Mouse (Mus musculus): ENCODE data around the gene B3gat2. TPM values are rescaled to one million over a fixed set of nuclear protein-coding genes. Genes with fewer than 3 reads are reported as not detected.

Gene B3gat2
- polyA plus RNA-seq, 1 experiment = not detected

DNA sequence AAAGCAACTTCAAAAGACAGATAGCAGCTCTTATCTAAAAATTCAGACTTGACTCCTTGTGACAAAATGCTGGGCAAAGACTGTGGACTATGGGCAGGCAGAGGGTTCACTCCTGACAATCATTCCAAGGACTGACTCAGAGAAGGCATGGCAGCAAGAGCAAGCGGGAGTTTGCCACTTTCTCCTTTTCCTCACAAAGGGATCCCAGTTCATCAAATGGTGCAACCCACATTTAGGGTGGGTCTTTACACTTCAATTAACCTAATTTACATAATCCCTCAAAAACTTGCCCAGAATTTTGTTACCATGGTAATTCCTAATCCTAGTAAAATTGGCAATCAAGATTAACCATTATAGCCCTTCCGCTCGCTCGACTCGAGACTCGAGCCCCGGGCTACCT is 123.4 kb downstream of the B3gat2 start:
- Histone ChIP-seq H3K4me1 (ENCODE audit: control insufficient read depth, insufficient read depth, low read length) (no peaks in the 10 kb centered on the region), H3K4me3 (ENCODE audit: low read depth, low read length) (no peak overlapping the region), H3K36me3 (ENCODE audit: control insufficient read depth, insufficient read depth, low read length, poor library complexity, severe bottlenecking) (no peaks in the 10 kb centered on the region), H3K9me3 (replicated peaks; ENCODE audit: control insufficient read depth, insufficient read depth, low read length, poor library complexity, severe bottlenecking) (no peaks in the 10 kb centered on the region), H3K27ac (ENCODE audit: insufficient read depth, low read length) (no peak overlapping the region), H3K9ac (ENCODE audit: low read depth, poor library complexity, severe bottlenecking) (no peak overlapping the region), H3K27me3 (ENCODE audit: control insufficient read depth, insufficient read depth, low read length, poor library complexity, severe bottlenecking) (no peaks in the 10 kb centered on the region)
- TF ChIP-seq CTCF (IDR thresholded peaks at IDR 0.05; ENCODE audit: low read depth, low read length) = no peak
- TF ChIP-seq EP300 (IDR thresholded peaks at IDR 0.05; ENCODE audit: insufficient read depth, low read depth, low read length) = no peak
- no peak for TF ChIP-seq POLR2A (IDR thresholded peaks at IDR 0.05; ENCODE audit: insufficient read depth, low read length)

DNA sequence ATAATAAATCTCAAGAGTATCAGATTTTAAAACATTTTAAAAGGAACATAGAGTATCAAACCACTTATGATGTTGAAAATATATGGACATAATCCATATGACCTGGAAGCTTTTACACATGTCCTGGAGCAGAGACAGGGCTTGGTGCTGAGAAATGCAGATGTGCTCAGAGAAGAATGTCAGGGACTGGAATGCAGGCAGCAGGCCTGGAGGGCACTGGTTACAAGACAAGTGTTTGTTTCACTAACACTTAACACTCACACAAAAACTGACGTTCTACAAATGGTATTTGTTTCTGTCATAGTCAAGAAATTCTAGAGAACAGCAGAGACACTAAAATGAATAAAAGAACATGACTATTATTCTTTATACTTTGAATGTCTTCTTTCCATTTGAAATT is 130.5 kb downstream of the B3gat2 start:
- H3K9me3 ChIP-seq (replicated peaks; ENCODE audit: control insufficient read depth, insufficient read depth, low read length, poor library complexity, severe bottlenecking) = no peaks in the 10 kb centered on the region
- no peak overlapping the region for H3K4me3 ChIP-seq (ENCODE audit: low read depth, low read length)
- H3K27me3 ChIP-seq (ENCODE audit: control insufficient read depth, insufficient read depth, low read length, poor library complexity, severe bottlenecking) = no peaks in the 10 kb centered on the region
- H3K27ac ChIP-seq (ENCODE audit: insufficient read depth, low read length) = no peak overlapping the region
- no peak overlapping the region for H3K9ac ChIP-seq (ENCODE audit: low read depth, poor library complexity, severe bottlenecking)
- no peaks in the 10 kb centered on the region for H3K4me1 ChIP-seq (ENCODE audit: control insufficient read depth, insufficient read depth, low read length)
- TF ChIP-seq EP300 (IDR thresholded peaks at IDR 0.05; ENCODE audit: insufficient read depth, low read depth, low read length) (no peak), CTCF (IDR thresholded peaks at IDR 0.05; ENCODE audit: low read depth, low read length) (no peak), POLR2A (IDR thresholded peaks at IDR 0.05; ENCODE audit: insufficient read depth, low read length) (no peak)
- H3K36me3 ChIP-seq (ENCODE audit: control insufficient read depth, insufficient read depth, low read length, poor library complexity, severe bottlenecking) = no peaks in the 10 kb centered on the region

Other genes starting within 250 kb of the B3gat2 start
- gene Smap1, start 160.6 kb downstream of the B3gat2 start, polyA plus RNA-seq (2011; ENCODE audit: insufficient read depth, insufficient read length, low read depth, missing spikeins) = 75.1 and 81.4 TPM in 2 replicates
- gene Sdhaf4, start 243.9 kb downstream of the B3gat2 start, polyA plus RNA-seq (2011; ENCODE audit: insufficient read depth, insufficient read length, low read depth, missing spikeins) = 23.1 and 28.2 TPM in 2 replicates

Data from ES-Bruce4 (cell line).